Mouse (Mus musculus) thymus, adult 2 months (tissue): Measurements from ENCODE around the gene Cacna2d3.

ENCODE experiments used
- CTCF ChIP-seq: fragments of 200-500 bp; IDR thresholded peaks from 2 replicates; pipeline ENCODE4 v1.5.1; 2012; ENCODE audit warnings: mild to moderate bottlenecking, control low read depth, low read length, moderate library complexity, borderline replicate concordance; ENCODE audit not compliant: control insufficient read depth, poor library complexity, insufficient read depth; ENCODE audit errors: extremely low read depth
- POLR2A ChIP-seq: fragments of 200-500 bp; IDR thresholded peaks from 2 replicates; pipeline ENCODE4 v1.6.1; 2012; ENCODE audit warnings: mild to moderate bottlenecking, low read length, control low read depth, moderate library complexity; ENCODE audit not compliant: control insufficient read depth, poor library complexity, insufficient read depth; ENCODE audit errors: extremely low read depth

- TF ChIP-seq POLR2A (no peak), CTCF (no peak)
Observed at GRCm38 (mm10) chr14:28972620-28973019, 749.0 kb downstream of the Cacna2d3 start.
